Mouse (Mus musculus) ovary, postnatal 36 days (tissue): ENCODE measurements around the gene Pbrm1.

Source experiments
- DNase-seq: peaks from one replicate; pipeline ENCODE4 v3.0.0; 2022; ENCODE audit warnings: low spot score, mixed read lengths

Pbrm1 gene

DNA sequence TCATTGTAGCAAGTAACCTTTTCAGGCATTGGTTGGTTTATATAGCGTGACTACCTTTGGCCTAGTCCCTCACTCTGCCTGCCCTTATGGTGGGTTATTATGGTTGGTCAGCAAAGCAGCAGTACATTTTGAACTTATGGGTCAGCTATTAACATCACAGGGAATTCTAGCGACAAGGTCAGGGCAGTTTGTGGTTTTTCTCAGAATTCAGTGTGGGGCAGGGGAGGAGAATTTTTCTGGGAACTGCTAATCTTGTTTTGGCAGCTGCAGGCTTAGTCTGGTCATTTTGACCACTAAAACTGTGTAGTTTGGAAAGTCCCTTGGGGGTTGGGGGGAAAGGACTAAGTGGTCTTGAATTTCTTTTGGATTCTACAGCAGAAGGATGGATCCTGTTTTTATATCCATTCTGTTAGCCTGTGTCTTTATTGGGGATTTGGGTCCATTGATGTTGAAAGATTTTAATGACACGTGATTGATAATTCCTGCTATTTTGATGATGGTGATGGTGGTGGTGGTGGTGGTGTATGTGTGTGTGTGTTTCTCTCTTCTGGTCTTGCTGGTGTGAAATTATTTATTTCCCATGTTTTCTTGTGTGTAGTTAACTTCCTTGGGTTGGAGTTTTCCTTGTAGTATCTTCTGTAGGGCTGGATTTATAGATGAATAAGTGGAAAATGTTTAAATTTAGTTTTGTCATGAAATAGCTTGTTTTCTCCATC, 60.5 kb downstream of the Pbrm1 start:
- DNase-seq, result no peak

- no peak for DNase-seq
These were observed 62.2 kb downstream of the Pbrm1 start for GRCm38 (mm10) chr14:31081147-31081546.

DNA sequence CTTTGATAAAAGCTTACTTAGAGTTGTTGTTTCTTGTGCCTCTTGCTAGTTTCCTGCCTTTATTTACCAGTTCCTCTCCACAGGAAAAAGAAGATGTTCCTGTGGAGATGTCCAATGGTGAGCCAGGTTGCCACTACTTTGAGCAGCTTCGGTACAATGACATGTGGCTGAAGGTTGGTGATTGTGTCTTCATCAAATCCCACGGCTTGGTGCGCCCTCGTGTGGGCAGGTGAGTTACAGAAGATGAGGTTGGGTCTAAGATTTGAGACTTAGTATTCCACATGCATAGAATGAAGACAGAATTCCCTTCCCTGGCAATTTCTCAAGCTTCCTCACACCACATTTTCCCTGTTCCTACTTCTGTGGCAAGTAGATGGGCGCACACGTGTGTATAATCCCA, 68.5 kb downstream of the Pbrm1 start:
- no peak for DNase-seq

- DNase-seq, result no peak
These were observed 69.6 kb downstream of the Pbrm1 start for GRCm38 (mm10) chr14:31088515-31088914.

- DNase-seq, result no peak
These were observed 71.0 kb downstream of the Pbrm1 start for GRCm38 (mm10) chr14:31089918-31090317.

- no peak for DNase-seq
These were observed 86.2 kb downstream of the Pbrm1 start for GRCm38 (mm10) chr14:31105156-31105555.

GRCm38 (mm10) chr14:31110613-31111012, 91.7 kb downstream of the Pbrm1 start:
- no peak for DNase-seq

GRCm38 (mm10) chr14:31112187-31112586, 93.2 kb downstream of the Pbrm1 start:
- no peak for DNase-seq

DNA sequence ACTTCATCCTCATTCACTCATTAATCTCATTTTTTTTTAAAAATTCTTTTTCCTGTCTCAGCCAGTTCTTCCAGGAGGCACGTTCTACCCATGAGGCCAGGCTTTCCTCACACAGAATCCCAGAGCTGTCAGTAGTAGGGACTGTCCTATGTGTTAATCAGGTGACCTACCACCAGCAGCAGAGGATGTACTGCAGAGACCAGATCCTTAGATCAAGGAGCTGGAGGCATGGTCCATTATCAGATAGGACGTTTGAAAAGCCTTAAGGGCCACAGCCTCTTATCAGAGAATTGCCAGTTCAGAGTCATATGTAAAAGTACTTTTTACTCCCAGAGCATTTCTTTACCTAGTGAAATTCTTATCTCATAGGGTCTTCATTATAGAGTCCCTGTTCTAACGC, 95.1 kb downstream of the Pbrm1 start:
- DNase-seq, result no peak

DNA sequence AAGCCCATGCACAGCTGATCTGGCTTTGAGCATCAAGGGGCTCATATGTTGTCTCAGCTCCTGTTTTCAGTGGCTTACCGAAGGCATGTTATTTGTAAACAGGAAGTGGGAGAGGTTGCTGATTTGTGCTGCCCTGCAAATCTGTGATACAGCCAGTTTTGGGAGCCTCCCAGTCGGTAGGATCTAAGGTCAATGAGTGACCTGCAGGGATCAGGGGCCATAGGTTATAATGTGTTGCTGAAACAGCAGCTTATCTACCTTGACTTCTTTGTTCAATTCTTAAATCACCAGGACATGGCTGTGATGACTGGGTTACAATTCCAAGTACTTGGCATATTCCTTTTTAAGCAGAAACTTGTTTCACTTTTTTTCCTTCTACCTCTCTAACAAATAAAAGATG, 96.6 kb downstream of the Pbrm1 start:
- no peak for DNase-seq

DNA sequence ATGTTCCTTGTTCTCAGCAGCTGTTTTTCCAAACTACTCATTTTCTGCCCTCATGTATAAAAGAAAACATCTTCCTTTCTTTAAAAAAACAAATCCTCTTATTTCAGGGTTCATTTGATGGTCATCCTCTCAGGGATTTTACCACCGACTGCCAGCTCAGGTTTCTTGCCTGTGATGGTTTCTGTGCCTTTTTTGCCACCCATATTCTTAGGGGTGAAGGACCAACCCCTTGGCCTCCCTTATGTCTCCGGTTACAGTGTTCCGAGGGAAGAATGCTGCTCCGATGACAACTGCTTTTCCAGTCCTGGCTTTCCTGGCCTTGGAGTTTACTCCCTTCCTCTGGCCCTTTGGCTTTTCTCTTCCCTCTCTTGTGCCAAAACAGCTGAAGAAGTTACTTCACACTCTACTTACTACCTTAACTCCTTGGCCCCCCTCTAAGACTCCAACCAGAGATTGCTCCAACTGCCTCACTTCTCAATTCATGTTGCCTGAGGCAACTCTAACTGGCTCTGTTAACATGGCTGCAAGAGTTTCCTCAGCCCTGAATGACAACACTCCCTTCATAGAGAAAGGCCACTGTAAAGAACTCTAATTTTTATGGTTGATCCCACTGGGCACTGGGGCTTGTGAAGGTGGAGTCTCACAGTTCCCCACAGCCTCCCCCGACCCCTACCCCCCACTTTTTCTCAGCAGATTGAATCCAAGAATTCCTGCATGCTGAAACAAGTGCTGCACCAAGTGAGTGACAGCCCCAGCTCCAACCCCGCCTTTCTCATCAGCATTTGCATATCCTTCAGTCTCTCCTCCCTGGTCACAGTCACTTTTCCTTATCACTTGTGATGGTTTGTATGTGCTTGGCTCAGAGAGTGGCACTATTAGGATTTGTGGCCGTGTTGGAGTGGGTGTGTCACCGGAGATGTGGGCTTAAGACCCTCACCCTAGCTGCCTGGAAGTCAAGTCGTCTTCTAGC, 106.5 kb downstream of the Pbrm1 start:
- no peak for DNase-seq

GRCm38 (mm10) chr14:31126826-31127225, 107.9 kb downstream of the Pbrm1 start:
- no peak for DNase-seq

GRCm38 (mm10) chr14:31128101-31128825, 109.3 kb downstream of the Pbrm1 start:
- peak; percentile 46 for DNase-seq

GRCm38 (mm10) chr14:31128826-31129219, 109.9 kb downstream of the Pbrm1 start, which contains the start of gene Smim4:
Gene Smim4 (minus strand): TSS chr14:31128956.
- peak; percentile 96 for DNase-seq

- no peak for DNase-seq
These were observed 110.6 kb downstream of the Pbrm1 start for GRCm38 (mm10) chr14:31129326-31130235.

GRCm38 (mm10) chr14:31130236-31131220, 111.6 kb downstream of the Pbrm1 start, which contains the start of gene Nt5dc2:
Gene Nt5dc2 (plus strand): TSS chr14:31131053.
- peak; percentile 92 for DNase-seq

- peak; percentile 34 for DNase-seq
These were observed 112.4 kb downstream of the Pbrm1 start for GRCm38 (mm10) chr14:31131272-31131821.

GRCm38 (mm10) chr14:31132031-31132430, 113.1 kb downstream of the Pbrm1 start:
- no peak for DNase-seq

DNA sequence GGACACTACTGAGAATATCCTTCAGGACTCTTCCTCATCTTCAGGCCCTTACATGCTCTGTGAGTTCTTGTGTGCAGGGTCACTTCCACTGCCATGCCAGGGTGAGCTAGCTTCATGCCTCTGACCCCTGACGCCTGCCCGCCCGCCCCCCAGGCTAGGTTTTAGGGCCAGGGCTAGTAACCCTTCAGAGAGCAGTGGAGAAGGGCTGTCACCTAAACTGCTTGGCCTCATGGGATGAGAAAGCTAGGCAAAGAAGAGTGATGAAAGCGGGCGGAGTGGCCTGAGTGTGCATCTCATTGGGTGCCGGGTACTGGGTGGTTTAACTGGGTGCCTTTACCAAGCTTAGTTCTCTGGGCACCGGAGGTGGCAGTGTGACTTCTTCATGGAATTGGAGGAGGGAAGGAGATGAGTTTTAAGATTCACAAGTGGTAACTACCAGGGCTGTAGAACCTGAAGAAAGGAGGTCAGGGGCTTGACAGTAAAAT, 113.6 kb downstream of the Pbrm1 start:
- no peak for DNase-seq
